Mouse (Mus musculus) heart, adult 2 months (tissue): ENCODE results near the gene Stard13.

ENCODE experiments used
- CTCF ChIP-seq: fragments of 200-600 bp; IDR thresholded peaks from 2 replicates; pipeline ENCODE4 v1.8.1; 2022; ENCODE audit warnings: antibody characterized with exemption, mild to moderate bottlenecking, moderate library complexity
- EP300 ChIP-seq: fragments of 200-500 bp; IDR thresholded peaks from 2 replicates; pipeline ENCODE4 v1.6.1; 2011; ENCODE audit warnings: low read depth, low read length, control low read depth; ENCODE audit not compliant: insufficient read depth
- POLR2A ChIP-seq: fragments of 200-500 bp; IDR thresholded peaks from 2 replicates; pipeline ENCODE4 v1.6.1; 2011; ENCODE audit warnings: mild to moderate bottlenecking, low read depth, low read length, control low read depth; ENCODE audit not compliant: insufficient read depth

DNA sequence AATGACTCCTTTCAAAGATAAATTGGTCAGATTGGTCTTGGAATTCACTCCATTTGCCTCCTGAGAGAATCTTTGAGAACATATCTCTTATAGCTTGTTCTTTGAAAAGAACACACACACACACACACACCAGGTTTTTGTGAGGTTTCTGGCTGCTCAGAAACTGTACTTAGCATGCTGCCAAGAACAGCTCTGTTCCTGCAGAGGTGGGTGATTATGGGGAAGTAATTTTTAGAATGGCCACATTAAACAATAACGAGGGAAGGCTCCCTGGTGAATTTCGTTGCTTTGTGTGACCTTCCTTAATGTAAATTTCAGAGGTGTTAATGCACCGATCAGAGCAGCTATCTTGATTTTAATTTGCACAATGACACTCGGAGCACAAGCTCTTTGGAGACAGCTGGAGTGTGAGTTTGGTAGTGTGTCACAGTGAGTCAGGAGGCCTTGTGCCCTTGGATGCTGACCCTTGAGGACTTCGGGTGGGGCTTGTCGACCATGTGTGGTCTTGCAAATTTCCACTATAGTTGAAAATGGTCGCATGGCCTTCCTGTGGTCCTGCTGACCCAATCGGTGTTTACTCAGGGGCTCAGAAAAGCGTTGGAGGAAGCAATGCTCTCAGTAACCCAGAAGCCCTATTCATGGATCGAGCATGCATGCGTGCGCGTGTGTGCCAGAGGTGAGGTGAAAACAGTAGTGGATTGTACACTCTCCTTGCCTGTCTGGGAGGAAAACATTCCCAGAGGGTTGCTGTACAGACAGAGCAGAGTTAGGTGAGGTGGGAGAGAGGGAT is 213.4 kb downstream of the Stard13 start:
- TF ChIP-seq CTCF, result no peak
- no peak for TF ChIP-seq POLR2A
- TF ChIP-seq EP300, result no peak
